Mouse (Mus musculus) C2C12 (cell line): Measurements from ENCODE around the gene Cabp1. TPM values are rescaled to one million over a fixed set of nuclear protein-coding genes. Genes with fewer than 3 reads are reported as not detected.

Experiments used
- H3K27me3 ChIP-seq: one replicate; pipeline ENCODE4 v1.6.1; 2011; ENCODE audit not compliant: control insufficient read depth, insufficient read depth, insufficient read length
- H3K36me3 ChIP-seq: one replicate; pipeline ENCODE4 v1.6.1; 2011; ENCODE audit not compliant: control insufficient read depth, insufficient read depth
- H3K4me3 ChIP-seq: one replicate; pipeline ENCODE4 v1.5.1; 2011; ENCODE audit warnings: mild to moderate bottlenecking, control low read depth; ENCODE audit not compliant: poor library complexity, insufficient read depth, severe bottlenecking
- H3K79me2 ChIP-seq: one replicate; pipeline ENCODE4 v1.6.1; 2011; ENCODE audit not compliant: control insufficient read depth, insufficient read depth
- H3K79me3 ChIP-seq: one replicate; pipeline ENCODE4 v1.6.1; 2011; ENCODE audit warnings: low read depth, control low read depth
- H3ac ChIP-seq: one replicate; pipeline ENCODE3; 2011; ENCODE audit warnings: low read depth; ENCODE audit not compliant: control insufficient read depth, insufficient read length
- CEBPB ChIP-seq: IDR thresholded peaks from one replicate; pipeline ENCODE4 v1.6.1; 2011; ENCODE audit warnings: low read depth, mild to moderate bottlenecking, control low read depth, moderate library complexity
- CTCF ChIP-seq: IDR thresholded peaks from one replicate; pipeline ENCODE4 v1.5.1; 2011; ENCODE audit not compliant: control insufficient read depth, insufficient read depth, insufficient read length
- FOSL1 ChIP-seq: IDR thresholded peaks from one replicate; pipeline ENCODE4 v1.8.0; 2011; ENCODE audit warnings: mild to moderate bottlenecking, low read length; ENCODE audit not compliant: poor library complexity, insufficient read depth, severe bottlenecking
- MAX ChIP-seq: IDR thresholded peaks from one replicate; pipeline ENCODE4 v1.6.1; 2011; ENCODE audit warnings: mild to moderate bottlenecking, control low read depth
- MYOD1 ChIP-seq: IDR thresholded peaks from one replicate; pipeline ENCODE4 v1.6.1; 2011; ENCODE audit warnings: low read depth; ENCODE audit not compliant: control insufficient read depth, insufficient read length
- MYOG ChIP-seq: IDR thresholded peaks from one replicate; pipeline ENCODE4 v1.6.1; 2011; ENCODE audit not compliant: control insufficient read depth, insufficient read length; ENCODE audit errors: extremely low read depth
- USF1 ChIP-seq: IDR thresholded peaks from one replicate; pipeline ENCODE4 v1.6.1; 2011; ENCODE audit warnings: low read depth, mild to moderate bottlenecking, control low read depth, moderate library complexity
- polyA plus RNA-seq: library from polyadenylated mRNA; unstranded; fragments of >200 nt; fragmentation: generic; extraction: Trizol; gene quantifications from one replicate; pipeline ENCODE4 v1.2.1, GENCODE M21; 2012; ENCODE audit warnings: missing spikeins

Gene Cabp1
- polyA plus RNA-seq, 1 experiment = 0.12 TPM

- H3K36me3 ChIP-seq = no peaks in the 10 kb centered on the region
- no peak for TF ChIP-seq MYOG
- TF ChIP-seq CTCF = no peak
- TF ChIP-seq CEBPB = no peak
- no peak for TF ChIP-seq MYOD1
- no peak for TF ChIP-seq MAX
- no peak for TF ChIP-seq FOSL1
- no peak for TF ChIP-seq USF1
- H3K27me3 ChIP-seq = peaks cover 12% of the 10 kb centered on the region
- H3K79me3 ChIP-seq = no peaks in the 10 kb centered on the region
- H3ac ChIP-seq = no peak overlapping the region
- H3K79me2 ChIP-seq = no peaks in the 10 kb centered on the region
- no peak overlapping the region for H3K4me3 ChIP-seq
These were observed 12.8 kb downstream of the Cabp1 start for GRCm38 (mm10) chr5:115181248-115181940.

- Histone ChIP-seq H3K79me2 (no peaks in the 10 kb centered on the region), H3K27me3 (peaks cover 15% of the 10 kb centered on the region), H3K4me3 (no peak overlapping the region), H3K36me3 (no peaks in the 10 kb centered on the region), H3ac (no peak overlapping the region), H3K79me3 (no peaks in the 10 kb centered on the region)
- TF ChIP-seq USF1 (no peak), MAX (no peak)
These were observed 14.6 kb downstream of the Cabp1 start for GRCm38 (mm10) chr5:115179596-115179995.

GRCm38 (mm10) chr5:115177866-115178265 lies 16.3 kb downstream of the Cabp1 start:
- Histone ChIP-seq H3K79me3 (no peaks in the 10 kb centered on the region), H3K36me3 (no peaks in the 10 kb centered on the region), H3K4me3 (no peak overlapping the region), H3ac (no peak overlapping the region), H3K27me3 (peaks cover 18% of the 10 kb centered on the region), H3K79me2 (no peaks in the 10 kb centered on the region)
- no peak for TF ChIP-seq CEBPB
- TF ChIP-seq MYOD1 = no peak
- TF ChIP-seq MYOG = no peak
- TF ChIP-seq USF1 = no peak
- TF ChIP-seq FOSL1 = no peak
- TF ChIP-seq MAX = no peak
- no peak for TF ChIP-seq CTCF

- H3K27me3 ChIP-seq = peaks cover 18% of the 10 kb centered on the region
- H3K4me3 ChIP-seq = no peak overlapping the region
- no peaks in the 10 kb centered on the region for H3K79me2 ChIP-seq
- no peak overlapping the region for H3ac ChIP-seq
- TF ChIP-seq MYOG (no peak), CTCF (peak; percentile 12), MYOD1 (no peak), FOSL1 (no peak), CEBPB (no peak)
- H3K36me3 ChIP-seq = no peaks in the 10 kb centered on the region
- H3K79me3 ChIP-seq = no peaks in the 10 kb centered on the region
These were observed 19.6 kb downstream of the Cabp1 start for GRCm38 (mm10) chr5:115174554-115174953.

GRCm38 (mm10) chr5:115170150-115170549 lies 24.0 kb downstream of the Cabp1 start:
- H3K79me2 ChIP-seq = no peaks in the 10 kb centered on the region
- peaks cover 3% of the 10 kb centered on the region for H3K27me3 ChIP-seq
- H3K4me3 ChIP-seq = no peak overlapping the region
- no peaks in the 10 kb centered on the region for H3K36me3 ChIP-seq
- TF ChIP-seq MYOG = no peak
- no peak for TF ChIP-seq MAX
- no peak for TF ChIP-seq MYOD1
- TF ChIP-seq CEBPB = no peak
- no peak for TF ChIP-seq FOSL1
- H3ac ChIP-seq = no peak overlapping the region
- no peaks in the 10 kb centered on the region for H3K79me3 ChIP-seq

GRCm38 (mm10) chr5:115168641-115169415 lies 25.4 kb downstream of the Cabp1 start:
- Histone ChIP-seq H3K79me2 (no peaks in the 10 kb centered on the region), H3K27me3 (no peaks in the 10 kb centered on the region), H3K36me3 (no peaks in the 10 kb centered on the region), H3ac (no peak overlapping the region), H3K4me3 (no peak overlapping the region), H3K79me3 (no peaks in the 10 kb centered on the region)
- TF ChIP-seq CEBPB (no peak), MAX (no peak), CTCF (no peak), USF1 (no peak), FOSL1 (no peak), MYOD1 (no peak), MYOG (no peak)
